Mouse (Mus musculus) gastrocnemius, adult 2 months (tissue): ENCODE measurements at regions not wholly inside any gene's neighbourhood (a gene's known extent, or its start where the extent isn't known, plus 50 kb on each side); places are given as distances from the start of the nearest gene placed in this dataset.

ENCODE experiments used
- DNase-seq: peaks from one replicate; pipeline ENCODE4 v3.0.0; 2022
- H3K27ac ChIP-seq: fragments of 200-600 bp; 2 replicates; pipeline ENCODE4 v1.8.1; 2022; ENCODE audit warnings: mild to moderate bottlenecking
- H3K4me3 ChIP-seq: fragments of 200-600 bp; 2 replicates; pipeline ENCODE4 v1.8.1; 2022; ENCODE audit warnings: mild to moderate bottlenecking, moderate library complexity
- CTCF ChIP-seq: fragments of 200-600 bp; IDR thresholded peaks from 2 replicates; pipeline ENCODE4 v1.8.1; 2022; ENCODE audit warnings: antibody characterized with exemption, mild to moderate bottlenecking, moderate library complexity
- intact Hi-C: fragments of 180-260 bp; cut with DNase I; formaldehyde crosslinking; loops from one replicate; pipeline ENCODE4 v1.15.1; 2025

DNA sequence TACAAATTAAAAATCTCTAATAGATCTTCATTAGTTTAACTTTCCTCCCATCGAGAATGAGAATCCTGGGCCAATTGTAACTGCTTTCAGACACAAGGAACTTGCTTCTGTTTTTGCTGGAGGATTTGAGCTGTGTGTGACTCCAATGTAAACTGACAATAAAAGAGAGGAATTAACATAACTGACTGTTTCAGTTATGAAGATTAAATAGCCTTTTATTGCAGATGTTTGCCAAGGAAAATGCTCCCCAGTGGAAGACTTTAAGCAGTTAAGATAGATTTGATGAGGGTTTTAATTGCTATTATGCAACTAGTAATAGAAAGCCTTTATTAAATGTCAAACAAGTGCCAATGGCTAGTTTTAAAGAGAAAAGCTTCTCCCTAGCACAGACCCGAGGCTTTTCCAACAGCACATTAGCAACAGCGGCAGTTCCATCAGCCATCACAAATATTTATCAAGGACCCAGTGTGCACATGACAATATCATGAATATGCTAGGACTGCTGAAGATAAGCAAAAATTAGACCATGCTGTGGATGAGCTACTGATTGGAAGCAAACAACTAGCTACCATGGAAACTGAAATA lies 398.6 kb upstream of the Dmac1 start:
- Histone ChIP-seq H3K27ac (no peak overlapping the region), H3K4me3 (no peak overlapping the region)
- intact Hi-C loops, result no loop called here
- DNase-seq, result no peak
- no peak for TF ChIP-seq CTCF

DNA sequence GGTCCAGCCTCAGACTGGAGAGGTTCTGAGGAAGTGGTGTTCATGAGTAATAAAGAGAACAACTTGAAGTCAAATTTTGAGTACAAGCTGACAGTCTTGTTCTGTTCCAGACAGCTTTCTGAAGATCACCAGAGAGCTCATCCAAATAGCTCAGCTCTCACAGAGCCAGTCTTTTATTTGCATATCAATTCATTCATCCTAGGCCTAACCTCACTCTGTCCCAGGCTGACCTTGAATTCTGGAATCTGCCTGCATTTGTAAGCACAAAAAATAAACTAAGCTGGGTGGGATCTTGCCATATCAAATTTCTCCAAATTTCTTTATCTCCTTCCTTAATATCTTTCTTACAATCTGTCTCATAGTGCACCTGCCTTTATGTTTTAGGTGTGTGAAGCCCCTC lies 362.9 kb upstream of the Dmac1 start:
- intact Hi-C loops, result no loop called here
- TF ChIP-seq CTCF, result no peak
- H3K27ac ChIP-seq, result no peak overlapping the region
- no peak overlapping the region for H3K4me3 ChIP-seq
- DNase-seq, result no peak

DNA sequence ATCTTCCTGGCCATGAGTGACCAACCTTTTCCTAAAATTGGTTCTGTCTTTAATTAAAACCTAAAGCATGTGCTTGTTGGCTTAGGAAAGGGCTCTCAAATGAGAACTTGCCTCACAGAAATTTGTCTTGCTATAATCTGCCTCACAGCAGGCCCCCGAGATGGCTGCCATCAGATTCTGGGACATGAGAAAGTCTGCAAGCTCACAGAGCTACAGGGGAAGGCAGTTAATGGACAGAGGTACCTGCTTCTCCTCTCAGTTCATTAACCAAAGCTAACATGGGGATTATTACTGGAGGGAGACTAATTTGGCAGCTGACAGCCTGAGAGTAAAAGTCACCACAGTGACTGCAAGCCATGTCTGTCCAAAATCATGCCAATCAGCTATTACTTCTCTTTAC lies 358.5 kb upstream of the Dmac1 start:
- no peak for TF ChIP-seq CTCF
- no peak overlapping the region for H3K4me3 ChIP-seq
- H3K27ac ChIP-seq, result no peak overlapping the region
- no peak for DNase-seq
- intact Hi-C loops, result no loop called here

DNA sequence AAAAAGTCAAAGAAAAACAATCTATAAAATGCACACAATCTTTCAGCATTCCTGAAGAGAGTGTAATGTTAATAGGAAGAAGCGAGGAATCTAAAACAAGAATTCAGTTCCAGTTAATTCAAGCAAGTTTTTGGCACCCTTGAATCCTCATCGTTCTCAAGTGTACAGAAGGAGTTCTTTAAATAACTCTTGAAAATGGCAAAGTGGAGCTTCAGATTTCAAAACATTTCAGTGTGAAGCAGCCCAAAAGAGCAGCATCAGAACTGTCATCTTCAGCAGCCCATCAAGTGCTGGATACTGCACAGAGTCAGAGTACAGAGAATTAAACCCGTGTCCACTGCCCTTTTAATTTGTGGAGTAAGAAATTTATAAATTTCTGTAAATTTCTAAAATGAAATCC lies 311.8 kb upstream of the Dmac1 start:
- H3K4me3 ChIP-seq, result no peak overlapping the region
- no peak overlapping the region for H3K27ac ChIP-seq
- no peak for DNase-seq
- no peak for TF ChIP-seq CTCF
- intact Hi-C loops, result no loop called here

DNA sequence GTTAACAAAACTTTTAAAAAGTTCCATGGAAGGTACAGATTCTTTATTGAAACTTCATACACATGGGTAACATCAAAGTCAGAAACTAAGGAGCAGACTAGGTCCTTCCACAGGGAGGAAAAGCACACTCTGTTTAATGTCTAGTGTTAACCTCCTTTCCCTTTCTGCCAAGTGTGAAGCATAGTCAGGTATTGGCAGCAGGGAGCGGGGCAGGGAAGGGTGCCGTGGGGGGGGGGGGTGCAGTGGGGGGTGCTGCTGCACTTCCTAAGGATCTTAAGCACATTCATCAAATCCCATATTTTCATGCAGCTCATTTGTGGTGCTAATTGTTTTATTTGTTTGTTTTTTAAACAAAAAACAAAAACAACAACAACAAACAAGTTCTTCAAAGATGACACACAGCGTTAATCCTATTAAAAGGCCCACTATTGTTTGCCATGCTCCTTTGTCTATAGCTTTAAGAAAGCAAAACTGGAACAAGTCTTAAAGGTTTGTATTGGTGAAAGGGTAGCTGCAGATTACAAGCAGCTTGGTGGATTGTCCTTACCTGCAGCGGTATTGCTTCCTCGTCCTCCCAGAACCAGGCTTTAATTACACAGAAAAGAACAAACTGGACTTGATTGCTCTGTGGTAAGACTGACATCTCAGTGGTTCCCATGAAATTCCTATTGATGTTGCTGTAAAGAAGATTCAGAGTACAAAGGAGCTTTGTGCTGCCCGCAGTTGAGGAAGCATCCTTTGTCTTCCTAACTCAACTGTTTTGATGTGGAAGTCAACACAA lies 310.2 kb upstream of the Dmac1 start:
- Histone ChIP-seq H3K4me3 (no peak overlapping the region), H3K27ac (no peak overlapping the region)
- intact Hi-C loops, result no loop called here
- no peak for DNase-seq
- TF ChIP-seq CTCF, result no peak

DNA sequence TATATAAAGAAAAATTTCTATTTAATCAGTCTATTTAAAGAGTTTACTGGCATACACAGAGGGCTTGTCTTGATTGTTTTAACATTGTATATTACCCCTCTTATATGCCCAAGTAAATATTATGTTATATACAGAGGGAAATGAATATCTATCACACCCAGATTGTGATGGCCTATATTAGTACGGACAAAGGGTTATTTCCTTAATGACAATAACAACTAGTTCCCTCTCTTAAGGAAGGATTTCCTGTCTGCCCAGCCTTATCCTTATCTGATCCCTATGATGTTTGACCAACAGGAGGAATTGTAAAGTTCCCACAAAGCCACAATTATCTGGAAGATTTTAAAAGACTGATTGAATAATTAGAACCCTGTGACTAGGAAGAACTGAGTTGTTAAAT lies 301.8 kb upstream of the Dmac1 start:
- Histone ChIP-seq H3K4me3 (no peak overlapping the region), H3K27ac (no peak overlapping the region)
- TF ChIP-seq CTCF, result no peak
- DNase-seq, result no peak
- intact Hi-C loops, result no loop called here

DNA sequence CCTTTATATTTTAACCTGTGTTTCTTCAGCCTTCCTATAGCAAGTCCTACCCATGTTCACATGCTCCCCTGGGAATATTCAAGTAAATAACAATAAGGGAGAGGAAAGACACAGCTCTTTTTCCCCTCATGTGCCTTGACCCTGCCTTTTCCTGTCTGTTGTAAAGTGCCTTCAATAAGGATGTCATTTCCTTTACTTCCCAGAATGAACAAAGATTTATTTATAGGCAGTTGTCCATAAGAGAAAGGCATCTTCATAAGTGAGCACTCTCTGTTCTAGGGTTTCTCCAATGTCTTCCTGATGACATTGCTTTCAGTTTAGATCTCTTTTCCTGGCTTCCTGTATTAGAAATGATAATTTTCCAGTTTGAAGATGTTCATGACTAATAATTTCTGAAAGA lies 294.5 kb upstream of the Dmac1 start:
- intact Hi-C loops, result no loop called here
- no peak for TF ChIP-seq CTCF
- H3K27ac ChIP-seq, result no peak overlapping the region
- DNase-seq, result no peak
- no peak overlapping the region for H3K4me3 ChIP-seq

DNA sequence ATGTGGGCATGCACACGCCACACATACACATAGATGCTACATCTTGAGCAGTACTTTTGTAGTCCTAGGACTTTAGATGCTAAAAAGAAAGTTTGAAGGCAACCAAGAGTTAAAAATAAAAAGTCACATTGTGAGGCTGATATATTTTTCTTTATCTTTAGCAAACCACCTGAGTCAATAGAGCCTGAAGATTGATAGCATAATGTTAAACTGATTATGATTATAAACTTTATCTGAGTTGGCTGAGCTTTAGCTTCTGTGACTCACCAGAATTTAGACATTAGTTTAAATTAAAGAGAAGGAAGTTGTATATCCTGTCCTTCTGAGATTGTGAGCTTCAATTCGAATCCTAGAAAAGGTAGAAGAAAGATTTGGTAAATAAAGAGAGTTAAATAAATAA lies 289.5 kb upstream of the Dmac1 start:
- DNase-seq, result no peak
- H3K4me3 ChIP-seq, result no peak overlapping the region
- H3K27ac ChIP-seq, result no peak overlapping the region
- intact Hi-C loops, result no loop called here
- TF ChIP-seq CTCF, result no peak

DNA sequence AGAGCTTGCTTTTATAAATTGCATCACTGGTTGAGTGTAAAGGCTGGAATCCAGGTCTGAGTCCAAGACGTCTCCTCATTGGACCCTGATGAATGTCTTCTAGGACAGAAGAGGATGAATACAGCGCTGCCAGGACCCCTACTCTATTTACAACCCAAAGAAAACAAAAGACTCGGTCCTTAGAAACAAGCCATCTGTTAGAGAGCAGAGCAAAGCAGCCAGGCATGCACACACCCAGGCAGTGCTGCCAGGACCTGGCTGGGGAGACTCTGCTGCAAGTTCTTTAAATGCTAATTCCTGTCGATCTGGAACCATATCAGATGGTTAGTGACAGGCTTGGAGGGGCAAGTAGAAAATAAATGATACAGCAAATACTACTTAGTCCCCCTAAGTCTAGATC lies 284.4 kb upstream of the Dmac1 start:
- DNase-seq, result no peak
- Histone ChIP-seq H3K4me3 (no peak overlapping the region), H3K27ac (no peak overlapping the region)
- intact Hi-C loops, result no loop called here
- no peak for TF ChIP-seq CTCF

DNA sequence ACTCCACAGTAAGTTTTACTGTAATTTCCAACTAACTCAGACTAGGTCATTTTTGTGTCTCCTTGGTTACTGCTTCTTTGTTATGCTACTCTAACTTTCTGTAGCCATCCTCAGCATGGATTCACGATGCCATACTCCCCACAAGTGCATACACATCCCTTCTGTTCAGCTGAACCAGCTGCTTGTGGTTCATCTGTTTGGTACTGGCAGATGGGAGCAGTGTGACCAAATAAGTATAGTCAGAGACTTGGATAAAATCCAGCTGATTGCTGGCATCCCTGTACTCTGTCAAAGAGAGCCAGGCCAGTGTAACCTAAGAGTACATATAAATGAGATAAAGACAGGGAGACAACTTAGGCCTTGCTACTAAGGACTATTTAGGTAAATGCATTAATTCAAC lies 283.7 kb upstream of the Dmac1 start:
- no peak for TF ChIP-seq CTCF
- H3K27ac ChIP-seq, result no peak overlapping the region
- no peak overlapping the region for H3K4me3 ChIP-seq
- intact Hi-C loops, result no loop called here
- DNase-seq, result no peak

DNA sequence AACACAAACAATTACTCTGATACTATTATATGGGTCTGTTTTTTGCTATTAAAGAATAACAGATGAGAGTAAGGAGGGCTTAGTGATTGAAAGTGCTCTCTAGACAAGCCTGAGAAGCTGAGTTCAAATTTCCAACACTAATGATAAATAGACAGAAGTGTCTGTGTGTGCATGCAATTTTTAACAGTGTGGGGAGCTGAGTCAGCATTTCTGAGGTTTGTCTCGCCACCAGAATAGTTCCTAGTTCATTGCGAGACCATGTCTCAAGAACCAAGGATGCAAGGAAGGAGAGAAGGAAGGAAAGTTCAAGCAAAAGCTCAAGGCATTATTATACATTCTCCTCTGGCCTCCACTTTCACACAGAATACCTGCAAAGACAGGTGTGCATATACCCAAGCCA lies 259.7 kb upstream of the Dmac1 start:
- H3K4me3 ChIP-seq, result no peak overlapping the region

DNA sequence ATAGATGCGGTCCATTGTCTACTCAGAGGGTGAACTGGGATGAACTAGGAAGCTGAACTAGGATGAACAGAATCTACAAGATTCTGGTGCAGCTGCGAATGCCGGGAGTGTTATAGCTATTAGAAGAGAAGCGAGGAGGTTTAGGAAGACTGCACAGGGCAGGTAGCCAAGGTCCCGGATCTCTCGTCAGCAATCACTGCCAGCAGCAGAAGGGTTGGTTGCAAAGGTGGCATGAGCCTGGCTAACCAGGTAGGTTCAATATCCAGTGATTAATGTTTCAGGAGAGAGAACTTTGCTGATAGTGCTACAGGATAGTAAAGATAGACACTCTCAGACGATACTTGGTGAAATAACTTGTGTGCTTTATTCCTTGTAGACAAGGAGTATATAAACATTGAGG lies 257.0 kb upstream of the Dmac1 start:
- Histone ChIP-seq H3K4me3 (no peak overlapping the region), H3K27ac (no peak overlapping the region)
- DNase-seq, result peak; percentile 14
- no peak for TF ChIP-seq CTCF
- intact Hi-C loops, result no loop called here

More for the DNA sequence above, 259.7 kb upstream of the Dmac1 start:
- no peak for DNase-seq
- intact Hi-C loops, result no loop called here
- no peak overlapping the region for H3K27ac ChIP-seq
- no peak for TF ChIP-seq CTCF

DNA sequence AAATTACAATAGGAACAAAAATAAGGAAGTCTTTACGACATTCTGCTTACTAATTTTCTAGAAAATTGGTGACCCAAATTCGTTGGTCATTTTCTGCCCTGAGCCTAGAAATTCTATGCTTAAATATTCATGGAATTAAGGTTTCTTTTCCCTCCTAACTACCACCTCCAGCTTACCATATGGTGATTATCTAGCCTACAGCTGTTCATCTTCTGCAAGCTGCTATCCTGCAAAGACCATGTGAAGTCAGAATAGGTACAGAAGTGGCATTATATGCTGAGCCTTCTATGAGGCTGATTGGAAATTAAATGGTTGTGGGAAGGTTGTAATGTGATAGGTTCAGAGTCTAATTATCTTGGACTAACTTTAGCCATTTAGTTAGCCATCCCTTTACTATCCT lies 251.5 kb upstream of the Dmac1 start:
- no peak for DNase-seq
- Histone ChIP-seq H3K4me3 (no peak overlapping the region), H3K27ac (no peak overlapping the region)
- intact Hi-C loops, result no loop called here
- TF ChIP-seq CTCF, result no peak
